Mouse (Mus musculus) MEL (cell line): ENCODE measurements around the gene Btbd6. TPM values are rescaled to one million over a fixed set of nuclear protein-coding genes. Genes with fewer than 3 reads are reported as not detected.

Source experiments
- DNase-seq: peaks from one replicate; pipeline ENCODE4 v3.0.0; 2011; ENCODE audit warnings: low read depth, low spot score
- H3K27ac ChIP-seq: 2 replicates; pipeline ENCODE4 v1.5.1; 2012; ENCODE audit warnings: low read depth, mild to moderate bottlenecking, control low read depth, low read length, moderate library complexity; ENCODE audit not compliant: control insufficient read depth
- H3K27me3 ChIP-seq, 2 experiments: fragments of 150-350 bp in 1 of 2; sonication (generic) in 1 of 2; 2 replicates each; pipeline ENCODE4 v1.6.1; 2012; ENCODE audit warnings: low read length in 2 of 2, mild to moderate bottlenecking in 2 of 2, improper control_type of control experiment in 1 of 2, moderate library complexity in 1 of 2; ENCODE audit not compliant: insufficient read depth in 2 of 2, control insufficient read depth in 1 of 2
- H3K36me3 ChIP-seq, 2 experiments: 2 replicates each; pipeline ENCODE4 v1.6.1; 2012 to 2014; ENCODE audit warnings: low read length in 2 of 2, improper control_type of control experiment in 1 of 2, inconsistent platforms in 1 of 2, mild to moderate bottlenecking in 1 of 2; ENCODE audit not compliant: insufficient read depth in 2 of 2, control insufficient read depth in 1 of 2
- H3K4me1 ChIP-seq, 2 experiments: fragments of 150-350 bp in 1 of 2; sonication (generic) in 1 of 2; 2 replicates each; pipeline ENCODE4 v1.6.1; 2012; ENCODE audit warnings: low read length in 2 of 2, improper control_type of control experiment in 1 of 2, mild to moderate bottlenecking in 1 of 2; ENCODE audit not compliant: insufficient read depth in 2 of 2, control insufficient read depth in 1 of 2
- H3K4me3 ChIP-seq, 2 experiments: fragments of 150-350 bp in 1 of 2; sonication (generic) in 1 of 2; 2 replicates each; pipeline ENCODE4 v1.5.1; 2012; ENCODE audit warnings: low read depth in 2 of 2, low read length in 2 of 2, mild to moderate bottlenecking in 2 of 2, moderate library complexity in 2 of 2, control low read depth in 1 of 2, improper control_type of control experiment in 1 of 2; ENCODE audit not compliant: control insufficient read depth in 1 of 2, insufficient read depth in 1 of 2
- H3K79me2 ChIP-seq: 2 replicates; pipeline ENCODE4 v1.6.1; 2012; ENCODE audit warnings: mild to moderate bottlenecking, low read length, moderate library complexity; ENCODE audit not compliant: control insufficient read depth, poor library complexity, insufficient read depth
- H3K9ac ChIP-seq: 2 replicates; pipeline ENCODE4 v1.6.1; 2012; ENCODE audit warnings: low read depth, mild to moderate bottlenecking, control low read depth, low read length, moderate library complexity; ENCODE audit not compliant: control insufficient read depth, poor library complexity, severe bottlenecking
- H3K9me3 ChIP-seq: fragments of 150-350 bp; sonication (generic); replicated peaks from 2 replicates; pipeline ENCODE4 v1.6.1; 2012; ENCODE audit warnings: mild to moderate bottlenecking, low read length, improper control_type of control experiment, moderate library complexity; ENCODE audit not compliant: insufficient read depth
- BHLHE40 ChIP-seq: IDR thresholded peaks from 2 replicates; pipeline ENCODE4 v1.6.1; 2012; ENCODE audit warnings: low read depth, mild to moderate bottlenecking, inconsistent platforms, low read length, improper control_type of control experiment, borderline replicate concordance
- CTCF ChIP-seq, 3 experiments: IDR thresholded peaks in 2 of 3; conservative IDR thresholded peaks in 1 of 3; 2 replicates each; pipeline ENCODE4 v1.5.1; 2011 to 2012; ENCODE audit warnings: low read length in 3 of 3, low read depth in 2 of 3, mild to moderate bottlenecking in 2 of 3, improper control_type of control experiment in 1 of 3, inconsistent platforms in 1 of 3, mixed read lengths in 1 of 3, moderate library complexity in 1 of 3; ENCODE audit not compliant: control insufficient read depth in 1 of 3, insufficient read depth in 1 of 3, poor library complexity in 1 of 3, severe bottlenecking in 1 of 3
- GATA1 ChIP-seq: IDR thresholded peaks from 2 replicates; pipeline ENCODE4 v1.6.1; 2011; ENCODE audit warnings: low read depth, low read length, improper control_type of control experiment
- HCFC1 ChIP-seq: IDR thresholded peaks from 2 replicates; pipeline ENCODE4 v1.6.1; 2012; ENCODE audit warnings: low read depth, mild to moderate bottlenecking, inconsistent platforms, low read length, improper control_type of control experiment, moderate library complexity
- KAT2A ChIP-seq: conservative IDR thresholded peaks from 2 replicates; pipeline ENCODE4 v1.6.1; 2012; ENCODE audit warnings: low read depth, low read length, improper control_type of control experiment, inconsistent platforms
- MAX ChIP-seq: IDR thresholded peaks from 2 replicates; pipeline ENCODE4 v1.6.1; 2011; ENCODE audit warnings: low read length, improper control_type of control experiment
- MAZ ChIP-seq: IDR thresholded peaks from 2 replicates; pipeline ENCODE4 v1.6.1; 2012; ENCODE audit warnings: low read depth, mild to moderate bottlenecking, inconsistent platforms, low read length, improper control_type of control experiment
- MEF2A ChIP-seq: IDR thresholded peaks from 2 replicates; pipeline ENCODE4 v1.6.1; 2014; ENCODE audit warnings: low read depth, mild to moderate bottlenecking, inconsistent platforms, low read length, improper control_type of control experiment; ENCODE audit not compliant: poor library complexity, insufficient replicate concordance, severe bottlenecking; ENCODE audit errors: extremely low read depth
- MYC ChIP-seq: IDR thresholded peaks from 2 replicates; pipeline ENCODE4 v1.6.1; 2011; ENCODE audit warnings: low read depth, mild to moderate bottlenecking, low read length, improper control_type of control experiment, moderate library complexity
- NELFE ChIP-seq: IDR thresholded peaks from 2 replicates; pipeline ENCODE4 v1.6.1; 2011; ENCODE audit warnings: low read depth, low read length, improper control_type of control experiment
- POLR2A ChIP-seq, 2 experiments: IDR thresholded peaks; 2 replicates each; pipeline ENCODE4 v1.6.1; 2011 to 2012; ENCODE audit warnings: low read length in 2 of 2, mild to moderate bottlenecking in 2 of 2, control low read depth in 1 of 2, improper control_type of control experiment in 1 of 2, low read depth in 1 of 2, moderate library complexity in 1 of 2; ENCODE audit not compliant: control insufficient read depth in 1 of 2, insufficient read depth in 1 of 2, poor library complexity in 1 of 2
- RCOR1 ChIP-seq: IDR thresholded peaks from 2 replicates; pipeline ENCODE4 v1.6.1; 2012; ENCODE audit warnings: low read depth, mild to moderate bottlenecking, inconsistent platforms, low read length, improper control_type of control experiment
- TBP ChIP-seq: IDR thresholded peaks from 2 replicates; pipeline ENCODE4 v1.8.0; 2011; ENCODE audit warnings: low read depth, low read length, improper control_type of control experiment
- TCF12 ChIP-seq: IDR thresholded peaks from 2 replicates; pipeline ENCODE4 v1.6.1; 2014; ENCODE audit warnings: low read depth, mild to moderate bottlenecking, inconsistent platforms, low read length, improper control_type of control experiment, moderate library complexity
- USF1 ChIP-seq: IDR thresholded peaks from 2 replicates; pipeline ENCODE4 v1.6.1; 2014; ENCODE audit warnings: low read depth, mild to moderate bottlenecking, inconsistent platforms, low read length, improper control_type of control experiment, moderate library complexity
- USF2 ChIP-seq, 2 experiments: IDR thresholded peaks; 2 replicates each; pipeline ENCODE4 v1.6.1; 2011 to 2012; ENCODE audit warnings: improper control_type of control experiment in 2 of 2, low read length in 2 of 2, borderline replicate concordance in 1 of 2, inconsistent platforms in 1 of 2, low read depth in 1 of 2, mild to moderate bottlenecking in 1 of 2; ENCODE audit not compliant: insufficient read depth in 1 of 2
- ZC3H11A ChIP-seq: IDR thresholded peaks from 2 replicates; pipeline ENCODE4 v1.6.1; 2012; ENCODE audit warnings: low read depth, mild to moderate bottlenecking, inconsistent platforms, low read length, improper control_type of control experiment
- ZMIZ1 ChIP-seq: IDR thresholded peaks from 2 replicates; pipeline ENCODE4 v1.6.1; 2012; ENCODE audit warnings: low read depth, mild to moderate bottlenecking, inconsistent platforms, low read length, improper control_type of control experiment, moderate library complexity
- ZNF384 ChIP-seq: IDR thresholded peaks from 2 replicates; pipeline ENCODE4 v1.6.1; 2012; ENCODE audit warnings: low read depth, mild to moderate bottlenecking, inconsistent platforms, low read length, improper control_type of control experiment
- polyA plus RNA-seq, 2 experiments: library from polyadenylated mRNA; stranded (reverse) in 1 of 2; unstranded in 1 of 2; fragments of >175 nt in 1 of 2; fragments of >200 nt in 1 of 2; gene quantifications; 2 replicates each; pipeline versions ENCODE4 v1.2.1 to v1.2.4; 2012; ENCODE audit warnings: low replicate concordance in 2 of 2, low read depth in 1 of 2; ENCODE audit not compliant: insufficient read length in 2 of 2, insufficient read depth in 1 of 2, missing spikeins in 1 of 2
- total RNA-seq: library from RNA; depleted of rRNA; stranded (reverse); fragments of 300-350 nt; gene quantifications from 2 replicates; pipeline ENCODE4 v1.2.3, GENCODE M21; 2012

Btbd6 gene
- total and polyA plus RNA-seq, 3 experiments: 1.8 to 3.0 TPM; not detected in 1

- Histone ChIP-seq H3K27ac (no peak overlapping the region), H3K36me3 (peaks cover 0 to 48% of the 10 kb centered on the region in 2 experiments; a peak in 2 of 4 replicates), H3K9me3 (no peaks in the 10 kb centered on the region), H3K4me1 (no peaks in the 10 kb centered on the region), H3K79me2 (no peaks in the 10 kb centered on the region), H3K4me3 (no peak overlapping the region), H3K9ac (no peak overlapping the region), H3K27me3 (no peaks in the 10 kb centered on the region)
- TF ChIP-seq CTCF (IDR thresholded peaks at IDR 0.05 in 2 of 3, conservative IDR thresholded peaks at IDR 0.05 in 1 of 3; ENCODE audit: control insufficient read depth in 1 of 3, insufficient read depth in 1 of 3, low read depth in 2 of 3, low read length in 3 of 3, poor library complexity in 1 of 3, severe bottlenecking in 1 of 3) (no peak), POLR2A (IDR thresholded peaks at IDR 0.05; ENCODE audit: control insufficient read depth in 1 of 2, insufficient read depth in 1 of 2, low read depth in 1 of 2, low read length in 2 of 2, poor library complexity in 1 of 2) (0 out of 4 replicates have a peak, but pooled peaks of 1 of the 2 experiments have one; percentile 29)
- DNase-seq: no peak
Observed at GRCm38 (mm10) chr12:112965783-112966182, 10.5 kb upstream of the Btbd6 start.

DNA sequence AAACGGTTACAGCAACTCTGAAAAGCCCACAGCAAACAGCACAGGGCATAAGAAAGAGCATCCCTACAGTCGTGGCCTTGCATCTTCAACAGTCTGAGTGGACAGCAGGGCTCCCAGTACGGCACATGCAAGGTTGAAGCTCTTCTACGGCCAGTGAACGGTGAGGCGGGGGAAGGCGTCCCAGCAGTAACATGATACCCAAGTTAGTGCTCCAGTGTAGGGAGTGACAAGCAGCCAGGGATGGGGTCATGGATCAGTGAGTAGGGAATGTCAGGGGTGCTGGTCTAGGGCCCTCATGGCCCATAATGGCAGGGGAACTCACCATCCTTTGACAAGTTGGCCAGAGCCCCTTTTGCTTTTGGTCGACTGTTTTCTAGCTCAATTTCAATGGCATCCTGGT, 7.3 kb upstream of the Btbd6 start:
- Histone ChIP-seq H3K4me1 (no peaks in the 10 kb centered on the region), H3K79me2 (no peaks in the 10 kb centered on the region), H3K9me3 (no peaks in the 10 kb centered on the region), H3K27ac (no peak overlapping the region), H3K4me3 (no peak overlapping the region), H3K27me3 (no peaks in the 10 kb centered on the region), H3K9ac (no peak overlapping the region), H3K36me3 (peaks cover 0 to 53% of the 10 kb centered on the region in 2 experiments; a peak in 2 of 4 replicates)
- no peak for DNase-seq
- TF ChIP-seq TCF12 (no peak), MEF2A (no peak), BHLHE40 (no peak), ZC3H11A (no peak), NELFE (no peak), ZMIZ1 (no peak), TBP (no peak), MAZ (no peak), KAT2A (no peak), GATA1 (no peak), MYC (no peak), USF2 (IDR thresholded peaks at IDR 0.05; ENCODE audit: borderline replicate concordance in 1 of 2, insufficient read depth in 1 of 2, low read depth in 1 of 2, low read length in 2 of 2) (no peak), ZNF384 (no peak), USF1 (no peak), HCFC1 (no peak), MAX (no peak), RCOR1 (no peak)
